Mouse (Mus musculus) lung, postnatal 4 days (tissue): ENCODE measurements around the gene Slc25a22.
"Not testable (repeated sequence)": the region's sequence is repeated elsewhere in the genome, so short reads cannot be mapped to it uniquely, and the experiment has no call there.

Experiments
- DNase-seq, 2 experiments: peaks; one replicate each; pipeline ENCODE4 v3.0.0; 2021

Gene Slc25a22

DNA sequence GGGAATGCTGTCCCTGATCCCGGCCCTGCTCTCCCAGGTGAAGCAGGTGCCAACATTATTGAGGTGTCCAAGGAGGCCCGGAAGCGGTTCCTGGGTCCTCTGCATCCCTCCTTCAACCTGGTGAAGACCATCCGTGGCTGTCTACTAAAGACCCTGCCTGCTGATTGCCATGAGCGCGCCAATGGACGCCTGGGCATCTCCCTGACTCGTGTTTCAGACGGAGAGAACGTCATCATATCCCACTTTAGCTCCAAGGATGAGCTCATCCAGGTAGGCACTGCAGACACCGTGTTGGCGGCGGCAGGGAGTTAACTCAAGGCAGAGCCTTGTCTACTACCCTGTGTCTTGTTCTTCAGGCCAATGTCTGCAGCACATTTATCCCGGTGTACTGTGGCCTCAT lies 19.5 kb upstream of the Slc25a22 start:
- DNase-seq = peak; percentile 4 to 27

DNA sequence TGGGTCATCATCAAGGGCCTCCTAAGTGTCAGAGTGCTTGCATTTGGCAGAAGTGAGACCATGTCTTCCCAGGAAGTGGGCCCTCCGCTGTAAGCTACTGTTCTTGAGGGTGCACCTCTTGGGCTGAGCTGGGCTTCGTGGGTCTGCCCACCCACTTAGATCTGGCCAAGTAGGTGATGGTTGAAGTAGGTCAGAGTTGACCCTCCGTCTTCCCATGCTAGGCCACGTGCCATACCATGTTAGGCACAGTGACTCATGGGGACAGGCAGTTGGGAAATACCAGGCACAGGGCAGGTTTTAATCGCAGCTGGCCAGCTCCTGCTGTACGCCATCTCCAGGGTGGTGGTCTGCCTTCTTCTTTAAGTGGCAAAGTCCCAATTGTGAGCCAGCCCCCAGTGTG lies 19.0 kb upstream of the Slc25a22 start:
- DNase-seq = peak in 1 of 2 experiments; percentile 55

DNA sequence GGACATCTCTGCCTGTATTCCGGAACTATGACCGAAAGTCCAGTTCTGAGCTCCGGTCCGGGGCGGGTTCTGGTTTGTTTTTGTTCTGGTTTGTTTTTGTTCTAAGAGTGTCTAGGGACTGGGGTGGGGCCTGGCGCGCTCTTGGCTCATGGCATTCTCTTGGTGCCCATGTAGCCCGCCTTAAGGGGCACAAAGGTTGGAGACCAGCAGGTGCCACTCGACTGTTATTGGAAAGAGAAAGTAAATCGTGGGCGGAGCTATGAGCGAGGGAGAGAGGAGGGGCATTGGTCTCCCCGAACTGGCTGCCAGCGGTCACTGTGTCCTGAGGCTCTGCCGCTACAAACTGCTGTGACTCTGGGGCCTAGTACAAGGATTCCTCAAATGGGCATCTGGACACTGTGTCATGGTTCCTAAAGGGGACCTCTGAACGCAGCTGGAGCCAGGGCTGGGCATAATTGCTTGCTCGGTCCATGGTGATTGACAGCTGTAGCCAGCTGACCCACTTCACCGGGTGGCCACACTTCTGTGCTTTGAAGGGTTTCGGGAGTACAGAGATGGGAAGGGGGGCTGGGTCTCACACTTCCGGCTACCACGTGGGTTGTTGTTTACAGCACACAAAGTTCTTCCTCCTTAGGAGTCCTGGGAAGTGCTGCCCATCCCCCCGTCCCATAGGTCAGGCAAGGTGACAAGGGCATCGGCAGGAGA lies 18.1 kb upstream of the Slc25a22 start:
- DNase-seq = peak; percentile 78 to 86

DNA sequence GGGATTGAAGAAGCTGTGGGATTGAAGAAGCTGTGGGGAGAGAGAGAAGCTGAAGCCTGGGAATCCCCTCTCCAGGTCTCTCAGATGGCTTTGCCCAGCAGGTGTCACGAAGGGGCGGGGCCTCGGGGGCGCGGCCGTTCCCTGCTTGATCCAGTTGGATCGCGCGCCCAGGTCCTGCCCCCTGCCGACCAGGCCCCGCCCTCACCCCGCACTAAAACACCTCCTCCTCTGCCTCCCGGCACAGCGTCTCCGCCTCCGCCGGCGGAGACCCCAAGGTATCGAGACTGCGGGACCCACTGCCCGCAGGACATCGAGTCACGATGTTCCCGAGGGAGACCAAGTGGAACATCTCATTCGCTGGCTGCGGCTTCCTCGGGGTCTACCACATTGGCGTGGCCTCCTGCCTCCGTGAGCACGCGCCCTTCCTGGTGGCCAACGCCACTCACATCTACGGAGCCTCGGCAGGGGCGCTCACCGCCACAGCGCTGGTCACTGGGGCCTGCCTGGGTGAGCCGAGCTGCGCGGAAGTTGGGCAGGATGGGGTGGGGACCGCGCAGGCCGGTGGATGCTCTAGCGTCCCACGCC lies 17.4 kb upstream of the Slc25a22 start, which contains the start of gene Pnpla2:
Gene Pnpla2, plus strand, starts transcription at position 232 of the 585 bp plus-strand sequence.
- DNase-seq = peak; percentile 97 to 98

DNA sequence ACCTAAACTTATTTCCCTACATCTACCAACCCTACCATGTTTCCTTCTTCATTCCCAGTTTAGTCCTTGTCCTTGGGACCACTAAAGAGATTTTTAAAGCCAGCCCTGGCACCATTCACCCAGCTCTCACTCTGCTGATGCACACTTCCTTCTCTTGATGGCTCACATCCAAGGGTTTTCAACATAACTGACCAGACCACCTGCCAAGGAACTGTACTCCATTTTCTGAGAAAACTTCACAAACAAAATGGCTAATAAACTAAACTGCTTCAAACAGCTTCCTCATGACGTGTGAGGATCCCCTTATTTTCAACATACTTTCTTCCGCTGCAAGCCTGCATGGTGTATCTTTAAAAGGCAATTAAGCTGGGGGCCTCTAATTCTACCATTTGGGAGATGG lies 15.9 kb upstream of the Slc25a22 start:
- peak in 1 of 2 experiments; percentile 4 for DNase-seq

DNA sequence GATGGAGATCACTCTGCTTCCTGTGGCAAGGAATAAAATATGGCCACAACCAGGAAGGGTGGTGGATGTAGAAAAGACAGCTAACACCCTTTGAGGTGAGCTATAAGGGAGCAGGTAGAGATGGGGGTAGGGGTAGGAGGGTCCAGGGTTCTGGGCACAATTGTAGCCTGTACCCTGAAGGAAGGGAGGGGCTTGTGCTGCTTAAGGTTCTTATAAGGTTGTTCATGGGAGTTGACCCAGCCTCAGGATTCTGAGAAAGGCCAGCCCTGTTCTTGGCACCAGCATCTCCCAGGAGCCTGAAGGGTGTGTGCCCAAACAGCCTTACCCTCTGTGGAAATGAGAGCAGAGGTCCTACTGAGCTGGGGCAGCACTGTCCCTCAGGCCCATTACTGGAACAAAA lies 14.2 kb upstream of the Slc25a22 start:
- no peak for DNase-seq

DNA sequence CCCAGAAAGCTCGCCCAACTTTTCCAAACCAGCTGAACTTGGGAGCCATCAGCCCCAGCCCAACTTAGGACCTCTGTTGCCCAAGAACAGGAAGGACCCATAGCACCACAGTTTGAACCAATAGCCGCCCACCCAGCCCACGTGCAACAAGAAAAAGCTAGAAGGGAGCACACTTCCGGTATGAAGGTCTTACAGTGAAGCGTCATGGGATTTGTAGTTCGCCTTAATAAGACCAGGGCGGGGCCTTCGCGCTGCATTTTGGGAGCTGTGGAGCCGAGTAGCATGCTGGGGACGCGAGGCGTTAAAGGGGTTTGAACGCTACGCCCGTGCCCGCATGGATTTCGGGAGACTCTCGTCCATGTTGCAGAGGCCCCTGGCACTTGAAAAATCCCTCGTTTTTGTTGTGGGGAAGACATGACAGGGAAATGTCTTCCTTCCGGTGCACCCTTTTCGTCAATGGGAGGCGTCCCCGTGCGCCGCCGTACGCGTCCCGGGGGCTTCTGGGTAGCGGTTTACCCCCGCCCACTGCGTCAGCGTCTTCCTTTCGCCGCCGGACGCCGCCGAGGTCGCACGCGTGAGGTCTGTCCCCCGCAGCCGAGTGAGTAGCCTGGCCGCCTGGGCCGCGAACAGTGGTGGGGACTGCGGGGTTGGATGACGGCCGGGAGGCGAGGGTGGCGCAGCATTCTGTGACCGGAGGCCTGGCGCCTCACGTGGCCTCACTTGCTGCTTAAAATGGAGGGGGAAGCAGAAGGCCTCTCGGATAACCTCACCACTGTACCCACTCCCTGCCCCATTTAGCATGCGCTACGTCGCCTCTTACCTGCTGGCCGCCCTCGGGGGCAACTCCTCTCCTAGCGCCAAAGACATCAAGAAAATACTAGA lies 9.7 kb upstream of the Slc25a22 start, which contains the start of gene Rplp2:
Gene Rplp2, plus strand, starts transcription at position 261 of the 882 bp plus-strand sequence.
- peak; percentile 95 to 96 for DNase-seq

DNA sequence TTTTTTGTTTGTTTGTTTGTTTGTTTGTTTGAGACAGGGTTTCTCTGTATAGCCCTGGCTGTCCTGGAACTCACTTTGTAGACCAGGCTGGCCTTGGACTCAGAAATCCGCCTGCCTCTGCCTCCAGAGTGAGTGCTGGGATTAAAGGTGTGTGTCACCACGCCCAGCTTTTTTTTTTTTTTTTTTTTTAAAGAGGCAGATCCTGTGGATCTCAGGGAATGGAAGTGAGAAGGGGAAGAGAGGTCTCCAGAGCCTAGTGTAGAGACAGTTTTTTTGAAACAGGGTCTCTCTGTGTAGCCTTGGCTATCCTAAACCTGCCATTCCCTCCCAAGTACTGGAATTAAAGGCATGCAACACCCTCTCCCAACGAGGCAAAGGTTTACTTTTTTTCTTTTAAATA lies 8.7 kb upstream of the Slc25a22 start:
- DNase-seq = not testable (repeated sequence)

DNA sequence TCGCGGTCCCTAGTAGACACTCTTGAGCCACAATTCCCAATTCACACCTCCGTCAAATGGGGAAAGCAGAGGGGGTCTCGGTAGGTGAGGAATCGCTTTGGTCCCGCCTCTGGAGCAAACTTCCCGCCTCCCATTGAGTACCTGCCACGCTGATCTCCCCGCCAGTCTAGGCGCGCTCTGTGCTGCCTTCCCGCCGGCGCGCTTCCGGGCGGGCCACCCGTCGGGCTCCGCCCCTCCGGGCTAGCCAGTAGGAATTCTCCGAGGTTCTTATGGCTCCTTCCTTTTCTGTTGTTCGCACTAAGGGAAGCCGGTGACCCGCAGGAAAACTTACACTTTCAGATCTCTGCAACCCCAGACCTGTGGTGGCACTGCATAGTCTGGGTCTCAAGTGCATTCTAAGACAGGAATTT lies 6.1 kb upstream of the Slc25a22 start, which contains the start of gene Pidd1:
Gene Pidd1, minus strand, starts transcription at position 198 of the 410 bp plus-strand sequence.
- peak; percentile 79 to 86 for DNase-seq

DNA sequence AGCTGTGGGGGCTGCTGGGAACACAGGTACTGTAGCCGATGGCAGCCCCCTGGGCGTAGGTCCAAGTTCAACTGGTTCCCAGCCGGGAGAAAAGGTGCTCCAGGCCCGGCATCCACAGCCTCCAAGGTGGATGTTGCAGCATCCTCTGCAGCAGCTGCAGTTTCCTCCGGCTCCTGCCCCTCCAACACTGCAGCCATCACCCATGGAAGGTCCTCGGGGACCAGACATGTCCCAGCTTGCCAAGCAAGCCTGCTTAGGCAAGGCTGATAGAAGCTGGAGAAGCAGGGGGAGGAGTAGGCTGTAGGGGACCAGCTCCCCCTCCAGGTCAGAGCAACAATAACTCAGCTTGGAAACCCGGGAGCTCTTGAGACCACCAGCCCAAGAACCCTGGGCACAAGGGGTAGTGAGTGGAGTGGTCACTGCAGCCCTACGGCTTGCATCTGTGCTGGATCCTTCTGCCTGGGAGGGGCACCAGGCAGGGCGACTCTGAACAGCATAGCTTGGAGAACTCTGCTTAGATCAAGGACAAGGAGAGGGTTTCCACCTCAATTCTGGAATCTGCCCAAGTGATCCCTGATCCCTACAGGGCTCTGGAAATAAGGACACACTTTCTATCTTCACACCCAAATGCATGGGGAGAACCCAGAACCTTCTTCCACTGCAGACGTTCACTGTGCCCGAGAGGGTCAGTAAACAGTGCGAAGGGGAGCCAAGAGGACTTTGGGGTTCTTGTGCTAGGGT lies 5.6 kb upstream of the Slc25a22 start:
- DNase-seq = peak; percentile 46 to 48

DNA sequence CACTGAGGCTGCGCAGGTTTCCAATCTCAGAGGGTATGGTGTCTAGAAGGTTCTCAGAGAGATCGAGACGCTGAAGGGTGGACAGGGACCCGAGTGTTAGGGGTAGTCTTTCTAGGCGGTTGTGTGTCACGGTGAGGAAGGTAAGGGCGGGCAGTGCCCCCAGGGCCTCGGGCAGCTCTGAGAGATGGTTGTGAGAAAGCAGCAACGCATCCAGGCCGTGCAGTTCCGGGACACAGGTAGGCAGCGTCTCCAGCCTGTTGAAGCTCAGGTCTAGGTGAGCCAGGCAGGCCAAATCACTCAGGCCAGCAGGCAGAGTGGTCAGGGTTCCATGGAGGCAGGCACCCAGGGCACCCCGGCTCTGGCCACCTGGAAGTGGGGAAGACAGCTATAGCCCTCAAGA lies 4.5 kb upstream of the Slc25a22 start:
- DNase-seq = peak in 1 of 2 experiments; percentile 23

DNA sequence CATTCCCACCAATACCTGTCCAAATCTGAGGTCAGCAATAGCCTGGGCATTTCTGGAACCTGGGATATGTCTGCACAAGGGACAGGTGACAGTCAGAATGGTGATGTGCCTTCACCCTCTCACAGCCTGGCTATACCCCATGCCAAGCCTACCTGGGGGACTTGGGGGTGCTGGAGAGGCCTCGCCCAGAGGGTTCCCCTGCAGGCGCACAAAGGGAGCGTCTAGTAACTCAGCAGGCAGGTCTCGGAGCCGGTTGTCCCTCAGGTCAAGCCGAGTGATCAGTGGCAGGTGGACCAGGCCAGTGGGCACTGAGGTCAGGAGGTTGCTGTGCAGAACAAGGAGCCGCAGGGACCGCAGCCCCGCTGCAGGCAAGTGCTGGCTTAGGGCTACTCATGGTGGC lies 3.8 kb upstream of the Slc25a22 start:
- DNase-seq = peak in 1 of 2 experiments; percentile 26

DNA sequence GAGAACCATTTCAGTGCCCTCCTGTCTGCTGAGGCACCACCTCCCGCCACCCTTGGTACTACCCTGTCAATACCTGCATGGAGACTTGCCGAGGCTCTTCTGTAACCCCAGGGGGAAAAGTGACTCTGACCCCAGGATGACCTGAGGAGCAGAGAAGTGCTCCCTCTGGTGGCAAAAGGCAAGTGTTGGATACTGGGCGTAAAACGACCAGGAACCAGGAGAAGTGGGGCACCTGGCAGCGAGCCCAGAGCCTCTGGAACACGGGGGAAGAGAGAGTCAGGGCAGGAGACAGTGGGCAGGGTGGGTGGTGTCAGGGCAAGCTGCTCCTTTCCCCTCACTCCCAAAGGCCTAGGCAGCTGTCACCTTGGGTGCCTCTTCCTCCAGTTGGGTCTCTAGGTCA lies 2.9 kb upstream of the Slc25a22 start:
- DNase-seq = peak; percentile 73 to 81

DNA sequence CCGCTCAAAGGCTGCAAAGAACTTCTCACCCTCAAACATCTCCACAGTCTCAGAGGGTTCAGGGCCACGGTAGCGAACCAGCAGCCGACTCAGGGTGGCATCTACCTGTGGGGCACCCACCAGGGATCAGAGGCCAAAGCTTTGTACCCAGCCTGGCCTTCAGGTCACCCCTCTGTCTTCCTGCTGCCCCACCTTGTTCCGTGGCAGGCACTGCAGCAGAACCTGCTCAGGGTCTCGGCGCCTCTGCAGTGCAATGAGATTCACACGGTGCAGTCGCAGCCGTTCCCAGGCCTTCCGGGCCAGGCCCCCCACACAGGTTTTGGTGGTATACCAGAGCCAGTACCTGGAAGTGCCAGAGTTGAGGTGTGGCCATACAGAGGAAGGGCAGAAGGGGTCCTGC lies 2.1 kb upstream of the Slc25a22 start:
- DNase-seq = no peak

DNA sequence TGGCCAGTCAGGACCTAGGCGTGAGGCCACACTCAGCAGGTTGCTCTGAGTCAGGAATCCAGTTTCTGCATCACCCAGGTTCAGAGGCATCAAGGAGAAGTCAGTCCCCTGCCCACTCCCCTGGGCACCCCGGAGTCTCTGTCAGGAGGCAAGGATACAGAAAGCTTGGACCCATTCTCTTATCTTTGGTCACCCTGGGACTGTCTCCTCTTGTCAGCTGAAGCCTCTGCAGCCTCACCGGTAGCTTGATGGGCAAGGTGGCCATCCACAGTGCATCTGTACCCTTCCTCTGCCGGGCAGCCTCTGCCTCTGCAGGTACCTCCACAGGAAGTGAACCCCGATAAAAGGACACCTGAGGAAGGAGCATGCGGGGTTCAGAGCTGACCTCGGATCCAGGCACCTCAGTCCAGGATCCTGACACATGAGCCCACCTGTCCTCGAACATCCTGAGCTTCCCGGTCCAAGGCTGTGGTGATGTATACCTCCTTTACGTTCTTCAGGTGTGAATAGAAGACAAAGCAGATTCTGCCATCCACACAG lies 1.5 kb upstream of the Slc25a22 start:
- no peak for DNase-seq

DNA sequence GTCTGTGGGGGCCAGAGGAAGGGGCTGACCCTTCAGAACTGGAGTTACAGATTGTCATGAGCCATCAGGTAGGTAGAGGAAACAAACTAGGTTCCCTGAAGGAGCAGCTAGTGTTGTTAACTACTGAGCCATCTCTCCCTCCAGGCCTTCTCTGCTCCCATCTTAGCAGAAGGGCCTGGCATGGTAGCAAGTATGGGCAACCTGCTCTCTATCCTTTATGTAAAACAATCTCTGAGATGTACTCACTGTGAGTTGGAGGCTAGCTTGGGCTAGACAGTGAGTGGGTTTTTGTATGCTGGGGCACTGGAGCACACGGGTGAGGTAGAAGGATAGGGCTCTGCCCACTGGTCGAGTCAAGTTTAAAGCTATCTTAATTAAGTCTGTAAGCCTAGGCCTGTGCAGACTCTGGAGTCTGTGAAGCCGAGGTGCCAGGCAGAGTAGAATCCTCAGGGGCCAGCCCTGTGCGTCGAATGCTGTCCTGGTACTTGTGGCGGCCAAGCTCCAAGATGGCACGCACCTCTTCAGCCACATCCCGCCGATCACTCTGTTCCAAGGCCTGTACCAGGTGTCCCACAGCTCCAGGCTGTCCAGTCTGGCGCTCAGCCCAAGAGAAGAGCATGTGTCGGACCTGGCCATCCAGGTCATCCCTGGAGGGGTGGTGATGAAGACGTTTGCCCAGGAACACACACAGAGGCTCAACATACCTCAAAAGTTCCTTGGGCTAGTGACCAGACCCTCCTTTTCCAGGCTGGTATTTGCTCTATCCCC lies 693 bp upstream of the Slc25a22 start:
- DNase-seq = no peak

DNA sequence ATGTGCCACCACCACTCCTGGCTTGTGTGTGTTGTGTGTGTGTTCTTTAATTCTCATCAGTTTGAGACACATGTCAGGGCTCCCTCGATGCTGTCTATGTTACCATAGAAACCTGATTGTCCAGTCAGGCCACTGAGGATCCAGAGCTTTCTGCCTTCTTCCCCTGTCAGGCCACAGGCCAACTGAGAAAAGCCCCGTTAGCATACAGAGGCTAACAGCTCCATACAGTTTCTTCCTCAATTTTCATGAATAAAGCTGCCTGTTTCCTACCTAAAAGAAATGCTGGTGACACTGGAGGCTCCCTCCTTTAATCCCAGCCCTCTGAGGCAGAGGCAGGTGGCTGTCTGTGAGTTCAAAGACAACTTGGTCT lies 1.2 kb downstream of the Slc25a22 start:
- no peak for DNase-seq

DNA sequence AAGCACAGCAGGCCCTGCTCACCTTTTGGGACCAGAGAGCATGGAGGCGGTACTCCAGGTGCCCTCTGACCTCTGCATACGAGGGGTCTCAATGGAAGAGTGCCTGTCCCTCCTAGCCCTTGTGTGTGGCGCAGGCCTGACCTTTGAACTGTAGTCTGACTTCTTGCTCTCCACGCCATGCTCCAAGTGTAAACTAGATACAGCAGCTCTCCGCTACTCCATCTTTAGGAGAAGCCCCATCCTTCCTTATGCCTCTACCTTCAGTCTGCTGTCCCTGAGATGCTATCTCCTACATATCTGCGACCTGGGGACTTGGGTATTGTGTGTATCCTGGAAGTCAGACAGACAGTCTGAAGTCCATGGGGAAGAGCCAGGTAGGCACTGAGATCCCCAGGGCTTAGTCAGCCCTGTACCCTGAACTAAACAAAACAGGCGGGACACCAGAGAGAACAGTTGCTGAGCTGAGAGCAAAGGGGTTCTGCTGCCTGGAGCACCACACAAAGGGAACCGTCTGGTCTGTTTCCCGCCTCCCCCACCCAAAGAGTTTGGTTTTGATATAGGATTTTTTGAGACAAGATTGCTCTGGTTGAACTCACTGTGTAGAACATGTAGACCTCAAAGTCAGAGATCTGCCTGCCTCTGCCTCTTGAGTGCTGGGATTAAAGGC lies 1.7 kb downstream of the Slc25a22 start:
- DNase-seq = no peak

DNA sequence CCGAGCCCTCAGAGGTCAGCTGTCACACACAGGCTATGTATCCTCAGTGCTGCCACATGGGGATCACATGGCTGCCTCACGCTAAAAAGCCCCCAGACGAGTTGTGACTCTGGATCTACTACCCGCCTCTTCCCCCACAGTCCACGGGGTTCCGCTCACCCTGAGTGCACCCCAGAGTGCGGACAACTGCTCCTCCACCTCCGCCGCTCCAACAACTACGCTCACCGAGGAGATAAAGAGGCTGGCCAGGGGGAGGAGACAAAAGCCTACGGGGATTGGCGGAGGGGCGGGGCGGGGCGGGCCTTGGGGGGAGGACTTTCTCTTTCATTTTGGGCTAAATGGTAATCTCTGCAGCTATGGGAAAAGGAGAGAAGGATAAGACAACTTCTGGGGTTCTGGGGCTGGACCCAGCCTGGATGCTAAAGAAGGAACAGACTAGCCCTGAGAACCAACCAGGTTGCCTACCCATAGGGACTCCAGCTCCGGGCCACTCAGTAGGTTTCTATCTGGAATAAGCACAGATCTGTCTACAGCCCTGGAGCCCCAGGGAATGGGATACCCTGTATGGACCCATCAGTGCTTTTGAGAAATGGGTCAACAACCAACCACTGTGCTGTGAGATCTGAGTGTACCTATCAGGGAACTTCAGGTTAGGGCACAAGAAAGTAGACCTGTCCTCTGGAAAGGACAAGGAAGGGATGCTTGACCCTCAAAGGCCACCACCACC lies 2.4 kb downstream of the Slc25a22 start:
- peak; percentile 53 to 61 for DNase-seq

DNA sequence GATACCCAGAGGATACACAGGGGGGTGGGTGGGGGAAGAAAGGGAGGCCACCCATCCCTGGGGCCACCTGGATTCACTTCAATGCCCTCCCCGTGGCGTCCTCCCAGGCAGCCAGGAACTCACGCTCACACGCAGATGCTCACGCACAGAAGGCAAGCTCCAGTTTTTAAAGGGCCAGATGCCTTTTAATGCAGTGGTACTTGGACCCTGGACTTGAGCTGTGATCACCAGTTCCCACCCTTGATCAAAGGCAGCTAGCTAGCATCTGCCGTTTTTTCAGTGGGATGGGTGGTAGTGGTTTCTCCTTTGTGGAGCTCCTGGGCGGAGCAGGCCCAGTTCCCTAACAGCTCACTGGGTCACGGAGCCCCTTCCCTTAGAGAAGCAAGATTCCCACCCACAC lies 3.2 kb downstream of the Slc25a22 start:
- DNase-seq = no peak
